ENCODE assay signal across 28 mouse cellular contexts in the genomic region with DNA sequence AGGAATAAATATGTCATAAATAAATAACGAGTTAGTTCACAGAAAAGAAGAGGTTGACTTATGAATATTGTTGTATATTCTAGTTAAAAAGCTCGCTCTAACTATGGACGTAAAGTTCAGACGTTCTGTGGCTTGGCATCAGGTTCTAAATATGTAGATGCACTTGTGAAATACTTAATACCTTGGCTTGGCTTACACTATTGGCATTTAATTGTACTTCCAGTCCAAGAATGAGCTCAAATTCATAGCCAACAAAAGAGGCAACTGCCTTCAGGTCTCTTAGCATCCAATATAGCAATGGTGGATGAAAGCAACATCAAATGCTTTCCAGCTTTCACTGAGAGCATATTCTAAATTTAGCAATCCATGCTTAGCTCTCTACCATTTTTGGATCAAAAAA.
"Had no signal": no experiment of that assay in that cellular context is flagged by ENCODE, and none has a peak within 500 bp of the region (broad histone marks: within the 10 kb centered on the region; RNA-seq: fewer than 3 reads in every experiment).

No protein-coding gene starts in this region.

- H3K4me3 ChIP-seq: embryonic facial prominence, embryonic 10.5 days; embryonic facial prominence, embryonic 12.5 days; embryonic facial prominence, embryonic 13.5 days; embryonic facial prominence, embryonic 15.5 days; erythroblast, embryonic 14.5 days; forebrain, embryonic 10.5 days; forebrain, embryonic 12.5 days; forebrain, embryonic 13.5 days; forebrain, embryonic 15.5 days; gastrocnemius, adult 2 months; heart, adult 2 months had no signal

- DNase-seq: cerebellum, adult 8-10 months; cerebellum, adult 9-10 months; cerebellum, adult 9-11 months; cerebellum, postnatal 10 days; cerebellum, postnatal 14 days; cerebellum, postnatal 25 days; cerebellum, postnatal 36 days; embryo, embryonic 11 days; forebrain, postnatal 0 days; gastrocnemius, adult 2 months; gastrocnemius, postnatal 10 days; gastrocnemius, postnatal 14 days; gastrocnemius, postnatal 25 days; gastrocnemius, postnatal 36 days; heart, adult 11 months; heart, adult 18-20 months; heart, adult 2 months had no signal

- H3K27ac ChIP-seq: embryonic facial prominence, embryonic 10.5 days; embryonic facial prominence, embryonic 12.5 days; embryonic facial prominence, embryonic 13.5 days; embryonic facial prominence, embryonic 15.5 days; forebrain, embryonic 10.5 days; forebrain, embryonic 12.5 days; forebrain, embryonic 13.5 days; forebrain, embryonic 15.5 days; gastrocnemius, adult 2 months; heart, adult 2 months had no signal

- H3K4me1 ChIP-seq: embryonic facial prominence, embryonic 10.5 days; embryonic facial prominence, embryonic 12.5 days; embryonic facial prominence, embryonic 13.5 days; embryonic facial prominence, embryonic 15.5 days; forebrain, embryonic 10.5 days; forebrain, embryonic 12.5 days; forebrain, embryonic 13.5 days; forebrain, embryonic 15.5 days had no signal

- H3K9ac ChIP-seq: embryonic facial prominence, embryonic 12.5 days; embryonic facial prominence, embryonic 13.5 days; embryonic facial prominence, embryonic 15.5 days; forebrain, embryonic 12.5 days; forebrain, embryonic 13.5 days; forebrain, embryonic 15.5 days; forebrain, postnatal 0 days had no signal

- ATAC-seq: forebrain, embryonic 13.5 days; forebrain, embryonic 14.5 days; forebrain, embryonic 15.5 days; forebrain, embryonic 16.5 days; forebrain, postnatal 0 days had no signal

- H3K9me3 ChIP-seq: embryonic facial prominence, embryonic 10.5 days; embryonic facial prominence, embryonic 12.5 days; embryonic facial prominence, embryonic 13.5 days; embryonic facial prominence, embryonic 15.5 days; forebrain, embryonic 10.5 days; forebrain, embryonic 12.5 days; forebrain, embryonic 13.5 days; forebrain, embryonic 15.5 days had no signal

- H3K36me3 ChIP-seq: embryonic facial prominence, embryonic 10.5 days; embryonic facial prominence, embryonic 12.5 days; embryonic facial prominence, embryonic 13.5 days; embryonic facial prominence, embryonic 15.5 days had no signal

- H3K27me3 ChIP-seq: embryonic facial prominence, embryonic 12.5 days; embryonic facial prominence, embryonic 13.5 days; embryonic facial prominence, embryonic 15.5 days; forebrain, embryonic 12.5 days; forebrain, embryonic 13.5 days; forebrain, embryonic 15.5 days had no signal

- H3K4me2 ChIP-seq: embryonic facial prominence, embryonic 12.5 days; embryonic facial prominence, embryonic 13.5 days; embryonic facial prominence, embryonic 15.5 days; forebrain, embryonic 12.5 days; forebrain, embryonic 13.5 days; forebrain, embryonic 15.5 days had no signal
